Mouse (Mus musculus) monocyte, adult 5-6 weeks (primary cell): Measurements from ENCODE around the gene Mecp2. TPM values are rescaled to one million over a fixed set of nuclear protein-coding genes. Genes with fewer than 3 reads are reported as not detected.
A peak's percentile ranks its signal among the peaks of the same experiment; 100 is the strongest.
"Not testable (repeated sequence)": the region's sequence is repeated elsewhere in the genome, so short reads cannot be mapped to it uniquely, and the experiment has no call there.

ENCODE experiments used
- ATAC-seq: fragments of 153-309, 156-312 bp; replicated peaks from 2 replicates; pipeline ENCODE4 v1.8.0; 2017; ENCODE audit warnings: mild to moderate bottlenecking; ENCODE audit not compliant: low TSS enrichment, insufficient number of reproducible peaks, severe bottlenecking, poor library complexity, low FRiP score
- total RNA-seq: library from RNA; stranded (forward); fragments of 200-1000, 200-491, 200-594 nt; gene quantifications from 3 replicates; pipeline ENCODE4 v1.2.3, GENCODE M21; 2017

Mecp2 gene
- 22.6 to 35.0 TPM (median 27.3 TPM) in 3 replicates for total RNA-seq

DNA sequence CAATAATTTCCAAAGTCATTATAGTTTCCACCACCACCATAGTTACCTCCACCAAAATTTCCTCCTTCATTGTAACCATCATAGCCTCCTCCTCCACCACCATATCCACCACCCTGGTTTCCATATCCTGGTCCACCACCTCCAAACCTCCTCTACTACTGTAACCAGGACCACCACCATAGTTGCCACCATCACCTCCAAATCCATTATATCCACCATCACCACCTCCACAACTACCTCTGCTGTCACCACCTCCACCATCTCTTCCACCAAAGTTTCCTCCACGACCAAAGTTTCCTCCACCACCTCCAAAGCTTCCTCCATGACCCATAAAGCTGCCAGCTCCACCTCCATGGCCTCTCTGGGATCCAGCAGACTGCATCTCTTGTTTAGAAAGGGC lies at the start of gene Mecp2:
Mecp2 (minus strand) TSS at position 101 of the 400 bp plus-strand sequence.
- ATAC-seq = not testable (repeated sequence)

GRCm38 (mm10) chrX:74176959-74177358 lies 41.8 kb upstream of the Mecp2 start, which contains the start of gene Tktl1:
TSS of gene Tktl1 (plus strand) at chrX:74177259.
- no peak for ATAC-seq

GRCm38 (mm10) chrX:74167738-74168137 lies 32.6 kb upstream of the Mecp2 start, which contains the start of gene Tex28:
TSS of gene Tex28 (minus strand) at chrX:74167838.
- ATAC-seq = no peak

- no peak for ATAC-seq
Observed at GRCm38 (mm10) chrX:74127164-74127563, 8.0 kb downstream of the Mecp2 start, which contains the start of gene Opn1mw. TSS of gene Opn1mw (plus strand) at chrX:74127464.

DNA sequence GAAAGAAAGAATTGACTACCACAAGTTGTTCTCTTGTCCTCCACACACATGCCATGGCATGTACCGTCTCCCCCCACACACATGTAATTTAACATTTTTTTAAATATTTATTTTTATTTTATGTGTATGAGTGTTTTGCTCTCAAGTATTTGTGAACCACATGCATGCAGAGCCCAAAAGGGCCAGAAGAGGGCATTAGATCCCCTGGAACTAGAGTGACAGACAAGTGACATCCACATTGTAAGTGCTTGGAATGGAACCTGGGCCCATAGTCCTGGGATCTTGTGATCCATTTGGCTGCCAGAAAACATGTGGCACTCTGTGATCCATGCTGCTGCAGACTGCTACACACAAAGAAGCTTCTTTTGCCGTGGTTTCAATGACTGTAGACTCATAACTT lies 10.2 kb downstream of the Mecp2 start:
- no peak for ATAC-seq

DNA sequence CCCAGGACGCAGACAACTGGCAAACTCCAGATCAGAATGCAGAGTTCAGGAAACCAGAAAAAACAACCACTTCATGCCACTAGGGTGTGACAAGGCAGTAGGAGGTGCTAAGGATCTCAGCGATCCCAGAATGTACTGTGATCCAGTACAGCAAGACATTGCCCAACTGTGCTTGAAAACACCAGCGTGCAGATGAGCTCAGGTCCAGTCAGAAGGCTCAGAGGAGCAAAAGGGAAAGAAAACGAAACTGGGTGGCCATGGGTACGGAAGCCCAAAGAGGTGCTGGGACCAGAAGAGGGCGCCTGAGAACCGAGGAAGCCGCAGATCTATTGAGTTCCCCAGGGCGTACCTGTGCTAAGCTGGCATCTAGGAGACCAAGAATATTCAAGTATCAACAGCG lies 19.7 kb downstream of the Mecp2 start:
- ATAC-seq = peak; percentile 89

- ATAC-seq = no peak
Observed at GRCm38 (mm10) chrX:74114036-74114435, 21.1 kb downstream of the Mecp2 start.

- no peak for ATAC-seq
Observed at GRCm38 (mm10) chrX:74108747-74109146, 26.4 kb downstream of the Mecp2 start.

DNA sequence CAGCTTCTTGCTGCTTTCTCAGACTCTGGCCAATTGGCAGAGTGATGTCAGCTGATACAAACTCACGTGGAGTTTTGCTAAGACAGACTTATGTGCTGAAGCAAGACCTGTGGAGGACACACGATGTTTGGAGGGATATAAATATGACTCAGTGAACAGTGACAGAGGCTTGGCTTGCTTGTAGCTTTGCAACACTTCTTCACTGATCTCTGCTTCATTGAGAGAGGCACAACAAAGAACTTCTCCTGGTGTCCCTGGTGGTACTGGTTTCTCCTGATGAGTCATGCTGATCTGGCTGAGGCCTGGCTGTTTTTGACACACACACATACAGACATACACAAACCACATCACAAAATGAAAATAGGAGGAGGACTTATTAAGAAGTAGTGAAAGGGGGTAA lies 29.2 kb downstream of the Mecp2 start:
- no peak for ATAC-seq

- ATAC-seq = no peak
Observed at GRCm38 (mm10) chrX:74103457-74104188, 31.5 kb downstream of the Mecp2 start.

- ATAC-seq = no peak
Observed at GRCm38 (mm10) chrX:74095130-74095529, 40.0 kb downstream of the Mecp2 start.

- ATAC-seq = peak; percentile 100
Observed at GRCm38 (mm10) chrX:74085601-74086038, 49.5 kb downstream of the Mecp2 start.

DNA sequence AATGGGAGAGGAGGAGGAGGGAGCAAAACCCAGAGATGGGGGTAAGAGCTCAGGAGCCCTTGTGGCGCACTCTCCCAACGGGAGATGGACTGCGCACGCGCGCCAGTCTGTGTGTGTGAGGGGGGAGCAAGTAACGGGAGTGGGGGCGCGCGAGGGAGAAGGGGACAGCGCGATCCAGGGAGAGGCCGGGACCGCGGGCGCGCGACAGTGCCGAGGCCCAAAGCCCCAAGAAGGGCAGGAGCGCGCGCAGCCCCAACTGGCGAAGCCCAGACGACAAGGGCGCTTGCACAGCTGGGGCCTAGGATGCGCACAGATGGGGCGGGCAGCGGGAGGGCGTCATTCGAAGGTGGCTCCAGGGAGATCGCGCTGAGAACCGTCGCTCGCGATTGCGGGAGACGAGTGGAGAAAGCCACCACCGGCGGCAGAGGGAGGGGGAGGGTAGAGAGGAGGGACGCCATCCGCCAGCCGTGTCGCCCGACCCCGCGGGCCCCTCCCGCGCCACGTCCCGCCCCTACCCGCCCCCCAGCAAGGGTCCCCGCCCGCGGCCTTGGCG lies 50.1 kb downstream of the Mecp2 start:
- ATAC-seq = peak; percentile 24; the same call in 1 of the 2 replicates

DNA sequence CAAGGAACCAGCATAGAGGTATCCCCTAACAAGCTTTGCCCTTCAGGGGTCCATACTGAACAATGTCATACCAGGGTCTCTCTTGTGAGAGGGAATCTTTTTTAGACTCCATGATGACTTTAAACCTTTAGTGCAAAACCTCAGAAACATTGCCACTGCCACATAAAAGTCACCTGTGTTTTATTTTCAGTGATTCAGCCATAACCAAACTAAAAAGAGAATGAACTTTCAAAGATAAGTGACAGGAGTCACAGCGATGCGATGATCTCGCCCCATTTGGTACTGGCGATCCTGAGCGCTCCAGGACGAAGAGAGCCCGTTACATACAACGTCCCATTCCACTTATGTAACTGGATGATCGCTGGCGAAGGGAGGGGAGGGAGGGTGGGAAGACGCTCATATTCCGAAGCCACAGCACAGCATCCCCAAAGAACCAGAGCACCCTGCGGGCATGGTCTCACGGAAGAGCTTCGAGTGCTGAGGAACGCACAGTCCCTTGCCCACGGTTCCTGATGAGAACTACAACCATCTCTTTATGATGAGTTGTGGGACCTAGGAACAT lies 50.8 kb downstream of the Mecp2 start:
- ATAC-seq = no peak

- ATAC-seq = no peak
Observed at GRCm38 (mm10) chrX:74070794-74071193, 64.4 kb downstream of the Mecp2 start.

GRCm38 (mm10) chrX:74067891-74068290 lies 67.3 kb downstream of the Mecp2 start:
- no peak for ATAC-seq

DNA sequence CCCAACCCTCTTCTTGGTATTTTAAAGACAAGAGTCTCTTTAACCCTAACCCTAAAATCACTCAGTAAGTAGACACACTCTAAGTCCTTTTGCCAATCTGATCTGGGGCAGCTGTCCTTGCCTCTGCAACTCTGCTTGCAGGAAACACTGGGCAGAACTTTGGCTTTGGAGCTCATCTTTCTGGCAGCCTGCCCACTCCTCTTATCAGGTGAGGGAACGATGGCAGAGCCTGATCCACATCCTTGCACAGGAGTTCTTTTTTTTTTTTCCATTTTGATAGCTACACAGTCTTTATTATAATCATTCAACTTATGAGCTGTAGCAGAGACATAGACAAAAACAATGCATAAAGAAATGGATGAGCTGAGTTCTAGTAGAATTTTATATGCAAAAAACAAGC lies 90.1 kb downstream of the Mecp2 start:
- no peak for ATAC-seq

GRCm38 (mm10) chrX:74037702-74038375 lies 97.3 kb downstream of the Mecp2 start:
- no peak for ATAC-seq

DNA sequence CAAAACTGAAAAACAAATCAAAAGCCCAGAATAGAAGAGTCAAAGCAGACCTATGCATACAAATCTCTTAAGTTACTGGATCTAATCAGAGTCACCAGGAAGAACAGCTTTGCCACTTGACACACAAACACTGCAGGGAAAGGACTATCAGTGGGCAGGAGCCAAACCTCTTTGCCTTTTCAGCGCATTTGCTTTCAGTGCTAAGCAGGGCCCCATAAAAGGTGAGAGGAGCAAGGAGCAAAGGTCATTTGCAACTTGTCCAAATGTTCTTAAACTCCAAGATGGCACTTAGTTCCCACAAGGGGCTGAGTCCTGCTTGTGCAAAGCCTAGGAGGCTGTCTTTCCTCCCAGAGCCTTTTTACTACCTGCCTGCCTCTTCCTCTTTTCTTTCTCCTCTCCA lies 105.2 kb downstream of the Mecp2 start:
- ATAC-seq = no peak
